Mouse (Mus musculus) midbrain, postnatal 0 days (tissue): ENCODE results near the gene Gm5089. TPM values are rescaled to one million over a fixed set of nuclear protein-coding genes. Genes with fewer than 3 reads are reported as not detected.
A peak's percentile ranks its signal among the peaks of the same experiment; 100 is the strongest.

Experiments used
- ATAC-seq: fragments of 200-750 bp; cut with Nextera tagmentation; 2 replicates; pipeline ENCODE4 v1.8.0; 2017; ENCODE audit warnings: moderate number of reproducible peaks, mild to moderate bottlenecking, moderate TSS enrichment, moderate library complexity; ENCODE audit not compliant: low FRiP score
- DNase-seq: peaks from one replicate; pipeline ENCODE4 v3.0.0-alpha.2; 2015; ENCODE audit warnings: low spot score
- H3K27ac ChIP-seq: fragments of 300-500 bp; sonication (generic); 2 replicates; pipeline ENCODE4 v1.5.1; 2014; ENCODE audit warnings: low read depth, mild to moderate bottlenecking, low read length, mixed read lengths
- H3K27me3 ChIP-seq: fragments of 300-500 bp; sonication (generic); 2 replicates; pipeline ENCODE4 v1.6.1; 2014; ENCODE audit warnings: low read length, control low read depth, mixed read lengths; ENCODE audit not compliant: insufficient read depth
- H3K36me3 ChIP-seq: fragments of 300-500 bp; sonication (generic); 2 replicates; pipeline ENCODE4 v1.6.1; 2014; ENCODE audit warnings: low read length, control low read depth, mixed read lengths; ENCODE audit not compliant: insufficient read depth
- H3K4me1 ChIP-seq: fragments of 300-500 bp; sonication (generic); 2 replicates; pipeline ENCODE4 v1.6.1; 2014; ENCODE audit warnings: mild to moderate bottlenecking, control low read depth, antibody characterized with exemption, low read length, mixed read lengths; ENCODE audit not compliant: insufficient read depth
- H3K4me2 ChIP-seq: fragments of 300-500 bp; sonication (generic); 2 replicates; pipeline ENCODE4 v1.6.1; 2014; ENCODE audit warnings: low read depth, mild to moderate bottlenecking, low read length, mixed read lengths; ENCODE audit not compliant: poor library complexity, severe bottlenecking
- H3K4me3 ChIP-seq: fragments of 300-500 bp; sonication (generic); 2 replicates; pipeline ENCODE4 v1.5.1; 2014; ENCODE audit warnings: low read depth, mild to moderate bottlenecking, low read length, moderate library complexity
- H3K9ac ChIP-seq: fragments of 300-500 bp; sonication (generic); replicated peaks from 2 replicates; pipeline ENCODE4 v1.6.1; 2014; ENCODE audit warnings: mild to moderate bottlenecking, low read length, moderate library complexity, mixed read lengths; ENCODE audit not compliant: poor library complexity, severe bottlenecking
- H3K9me3 ChIP-seq: fragments of 300-500 bp; sonication (generic); 2 replicates; pipeline ENCODE4 v1.6.1; 2016; ENCODE audit warnings: low read length, control low read depth
- CTCF ChIP-seq: IDR thresholded peaks from 2 replicates; pipeline ENCODE4 v1.5.1; 2016; ENCODE audit warnings: antibody characterized with exemption, mild to moderate bottlenecking
- WGBS: fragments of 180-500 bp; shearing (Covaris S2); extraction: QIAGEN DNeasy Blood & Tissue Kit; methylation state at CpG from one replicate; pipeline ENCODE4 v1.1.7; 2014; 5-methylcytosine and 5-hydroxymethylcytosine counted together
- polyA plus RNA-seq: library from polyadenylated mRNA; unstranded; fragments of >200 nt; fragmentation: Nextera tagmentation; extraction: Ambion mirVana; gene quantifications from 2 replicates; pipeline ENCODE4 v1.2.1, GENCODE M21; 2015
- total RNA-seq: library from RNA; depleted of rRNA; stranded (reverse); fragments of >200 nt; gene quantifications from 2 replicates; pipeline ENCODE4 v1.2.3, GENCODE M21; 2014

Gene Gm5089
- total and polyA plus RNA-seq, 2 experiments from 2014 or later: 1.9 TPM; not detected in 1

DNA sequence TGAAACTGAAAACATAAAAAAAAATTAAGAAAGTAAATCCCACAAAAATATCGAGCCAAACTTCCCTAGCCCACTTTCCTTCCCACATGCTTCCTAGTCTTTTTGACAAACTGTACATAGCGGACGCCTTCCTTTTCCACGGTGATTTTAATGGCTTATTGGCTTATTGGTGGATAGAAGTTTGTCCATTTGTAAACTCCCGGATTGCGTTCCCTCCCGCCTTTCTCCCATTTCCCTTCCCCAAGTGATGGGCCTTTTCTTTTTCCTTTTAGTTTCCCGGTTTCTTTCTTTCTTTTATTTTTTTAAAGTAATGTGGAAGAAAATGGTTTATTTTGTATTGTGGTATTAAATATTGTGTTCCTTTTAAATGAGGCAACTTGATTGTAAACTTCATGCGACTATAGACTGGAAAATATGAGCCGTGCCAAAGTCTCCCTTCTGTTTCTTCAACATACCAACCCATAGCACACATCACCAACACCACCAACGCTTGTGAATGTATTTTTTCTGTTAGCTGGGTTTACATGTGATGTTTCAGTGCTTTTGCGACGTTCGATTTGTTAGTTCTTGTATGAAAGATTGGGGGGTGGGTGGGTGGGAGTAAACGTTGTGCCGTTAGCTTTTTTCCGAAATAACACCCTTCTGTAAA is 28.7 kb upstream of the Gm5089 start:
- WGBS: 15% methylated on average over 17 of the region's 17 CpGs
- no peak for TF ChIP-seq CTCF
- Histone ChIP-seq H3K4me1 (no peaks in the 10 kb centered on the region), H3K36me3 (no peaks in the 10 kb centered on the region), H3K9ac (peak overlapping the region; percentile 33; the same call in 1 of the 2 replicates), H3K9me3 (no peaks in the 10 kb centered on the region), H3K27me3 (peaks cover 36% of the 10 kb centered on the region), H3K27ac (no peak overlapping the region), H3K4me2 (peak overlapping the region; percentile 13; the same call in 1 of the 2 replicates), H3K4me3 (peak overlapping the region; percentile 47)
- ATAC-seq (no peak), DNase-seq (no peak)

DNA sequence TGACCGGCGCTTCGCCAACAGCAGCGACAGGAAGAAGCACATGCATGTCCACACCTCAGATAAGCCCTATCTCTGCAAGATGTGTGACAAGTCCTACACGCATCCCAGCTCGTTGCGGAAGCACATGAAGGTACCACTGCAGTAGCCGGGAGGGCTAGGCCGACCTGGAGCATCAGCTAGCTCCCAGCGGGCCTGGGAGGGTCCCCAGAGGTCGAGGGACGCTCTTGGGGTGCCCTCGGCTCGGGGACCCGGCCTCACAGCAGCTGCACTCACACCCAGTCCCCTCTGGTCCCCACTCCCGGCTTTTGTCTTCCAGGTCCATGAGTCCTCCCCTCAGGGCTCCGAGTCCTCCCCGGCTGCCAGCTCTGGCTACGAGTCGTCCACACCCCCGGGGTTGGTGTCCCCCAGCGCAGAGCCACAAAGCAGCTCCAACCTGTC is 27.7 kb upstream of the Gm5089 start:
- Histone ChIP-seq H3K36me3 (no peaks in the 10 kb centered on the region), H3K9ac (peak overlapping the region; percentile 63), H3K27me3 (peaks cover 26% of the 10 kb centered on the region), H3K4me2 (peak overlapping the region; percentile 41), H3K4me1 (no peaks in the 10 kb centered on the region), H3K9me3 (no peaks in the 10 kb centered on the region), H3K27ac (peak overlapping the region; percentile 55), H3K4me3 (peak overlapping the region; percentile 47)
- ATAC-seq (no peak), DNase-seq (no peak)
- WGBS: 1% methylated on average over 22 of the region's 22 CpGs
- TF ChIP-seq CTCF: no peak

DNA sequence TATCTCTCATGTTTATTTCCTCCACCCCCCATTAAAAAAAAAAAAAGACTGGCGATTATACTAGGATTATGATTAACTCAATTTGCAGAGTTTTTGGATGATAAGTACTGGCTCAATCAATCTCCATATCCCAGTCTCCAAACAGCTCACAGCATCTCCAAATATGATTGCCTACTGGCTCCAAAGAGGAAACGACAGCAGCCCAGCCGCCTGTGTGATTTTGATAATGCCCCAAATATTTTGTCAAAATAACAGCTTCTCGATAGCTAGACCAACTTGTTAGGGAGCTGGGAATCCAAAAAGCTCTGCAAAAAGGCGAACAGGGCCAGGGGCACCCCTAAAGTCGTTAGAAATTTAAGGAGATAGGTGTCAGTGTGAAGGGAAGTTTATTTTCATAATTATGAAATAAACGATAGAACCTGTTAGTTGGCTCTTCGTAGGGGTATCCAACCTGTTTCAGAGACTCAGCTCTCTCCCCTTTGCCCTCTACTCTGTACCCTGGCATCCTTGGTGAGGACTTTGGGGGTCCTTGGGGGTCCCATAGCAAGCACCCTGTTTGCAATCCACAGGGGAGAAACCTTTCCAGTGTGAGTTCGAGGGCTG is 27.2 kb upstream of the Gm5089 start:
- ATAC-seq (no peak), DNase-seq (no peak)
- TF ChIP-seq CTCF: no peak
- 4% methylated on average over 9 of the region's 9 CpGs for WGBS
- Histone ChIP-seq H3K4me3 (peak overlapping the region; percentile 47), H3K4me1 (no peaks in the 10 kb centered on the region), H3K4me2 (peak overlapping the region; percentile 41), H3K27ac (peak overlapping the region; percentile 55; the same call in 1 of the 2 replicates), H3K27me3 (peaks cover 25% of the 10 kb centered on the region), H3K9me3 (no peaks in the 10 kb centered on the region), H3K9ac (peak overlapping the region; percentile 63), H3K36me3 (no peaks in the 10 kb centered on the region)

DNA sequence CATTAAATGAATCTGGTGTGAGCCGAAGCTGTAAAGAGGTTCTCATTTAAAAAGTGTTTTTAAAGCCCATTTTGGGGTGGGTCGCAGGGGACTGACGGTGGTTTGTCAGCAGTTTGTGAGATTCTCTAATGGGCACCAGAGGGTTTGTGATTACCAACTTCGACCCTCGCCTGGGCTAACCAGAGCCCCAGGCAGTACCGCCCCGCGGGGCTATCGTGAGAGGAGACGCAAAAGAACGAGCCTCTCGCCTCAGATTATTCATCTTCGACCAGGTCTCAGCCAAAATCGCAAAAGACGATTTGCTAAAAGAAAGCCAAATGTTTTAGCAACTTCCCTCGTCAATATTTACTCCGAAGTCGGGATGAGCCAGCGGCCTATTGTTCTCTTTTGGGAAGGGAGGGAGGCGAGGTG is 26.4 kb upstream of the Gm5089 start:
- Histone ChIP-seq H3K36me3 (no peaks in the 10 kb centered on the region), H3K4me1 (no peaks in the 10 kb centered on the region), H3K4me2 (0 out of 2 replicates have a peak overlapping the region, but pooled peaks have one; percentile 15), H3K27ac (peak overlapping the region; percentile 83), H3K9me3 (no peaks in the 10 kb centered on the region), H3K27me3 (peaks cover 21% of the 10 kb centered on the region), H3K9ac (peak overlapping the region; percentile 63), H3K4me3 (peak overlapping the region; percentile 47)
- DNase-seq (no peak), ATAC-seq (no peak)
- WGBS: under 1% methylated on average over 20 of the region's 20 CpGs
- TF ChIP-seq CTCF: no peak

DNA sequence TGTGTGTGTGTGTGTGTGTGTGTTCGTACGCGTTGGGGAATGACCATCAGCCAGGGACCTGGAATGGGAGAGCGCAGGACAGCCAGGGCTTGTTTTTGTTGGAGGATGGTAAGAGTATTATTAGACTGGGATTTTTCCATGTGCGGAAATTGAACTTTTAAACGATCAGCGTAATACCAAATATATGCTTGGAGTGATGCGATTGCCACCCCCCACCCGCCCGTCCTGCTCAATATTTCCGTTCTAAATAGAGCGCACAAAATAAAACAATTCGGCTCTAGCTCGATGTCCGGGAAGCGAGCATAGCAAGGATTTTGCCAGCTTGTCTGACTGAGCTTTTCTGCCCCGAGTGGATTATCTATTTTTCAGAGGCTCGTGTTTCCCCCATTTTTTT is 25.9 kb upstream of the Gm5089 start:
- Histone ChIP-seq H3K9me3 (no peaks in the 10 kb centered on the region), H3K36me3 (no peaks in the 10 kb centered on the region), H3K27ac (peak overlapping the region; percentile 83), H3K9ac (peak overlapping the region; percentile 63), H3K4me3 (peak overlapping the region; percentile 47), H3K4me1 (no peaks in the 10 kb centered on the region), H3K27me3 (peaks cover 16% of the 10 kb centered on the region; the same call in 1 of the 2 replicates), H3K4me2 (peak overlapping the region; percentile 42)
- no peak for DNase-seq
- TF ChIP-seq CTCF: no peak
- ATAC-seq: no peak
- WGBS: 1% methylated on average over 18 of the region's 18 CpGs
